ENCODE assay signal across 34 mouse cellular contexts in the genomic region with DNA sequence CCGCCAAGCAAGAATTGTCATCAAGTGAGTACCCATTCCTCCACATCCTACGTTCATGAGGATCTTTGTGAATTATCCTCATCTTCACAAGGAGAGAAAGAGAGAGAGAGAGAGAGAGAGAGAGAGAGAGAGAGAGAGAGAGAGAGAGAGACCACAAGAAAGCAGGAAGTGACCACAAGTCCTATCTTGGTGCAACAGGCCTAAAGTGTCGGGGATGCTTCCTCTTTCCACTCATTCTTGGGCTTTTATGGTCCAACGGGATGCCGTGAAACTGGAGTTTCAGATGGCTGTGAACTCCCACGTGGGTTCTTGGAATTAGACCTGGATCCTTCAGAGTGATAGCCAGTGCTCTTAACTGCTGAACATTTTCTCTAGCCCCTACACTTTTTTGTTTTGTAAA. TPM values are rescaled to one million over a fixed set of nuclear protein-coding genes. Genes with fewer than 3 reads are reported as not detected.
DNase-seq lines count a peak whose midpoint lies in the region; ATAC-seq and TF ChIP-seq lines count a peak whose summit lies in the region.
"Had no signal": no experiment of that assay in that cellular context is flagged by ENCODE, and none has a peak within 500 bp of the region (broad histone marks: within the 10 kb centered on the region; RNA-seq: fewer than 3 reads in every experiment).

No protein-coding gene starts in this region.

- 18% methylated on average over 6 of the region's 6 CpGs for WGBS in liver, embryonic 13.5 days (ENCODE audit: insufficient replicate concordance)
- WGBS in liver, postnatal 0 days (ENCODE audit: insufficient replicate concordance): 38% methylated on average over 6 of the region's 6 CpGs
- 92% methylated on average over 6 of the region's 6 CpGs for WGBS in hindbrain, embryonic 11.5 days

- no peak overlapping the region for H3K4me2 ChIP-seq in liver, embryonic 13.5 days
- no peak overlapping the region for H3K4me2 ChIP-seq in liver, postnatal 0 days (ENCODE audit: low read depth, low read length)
- H3K4me2 ChIP-seq in hindbrain, embryonic 11.5 days (replicated peaks; ENCODE audit: low read depth, low read length): no peak overlapping the region
- H3K4me2 ChIP-seq: embryonic facial prominence, embryonic 12.5 days; hindbrain, embryonic 12.5 days; intestine, embryonic 15.5 days; liver, embryonic 15.5 days; lung, embryonic 15.5 days; neural tube, embryonic 13.5 days had no signal

- ATAC-seq in liver, embryonic 13.5 days (ENCODE audit: low read depth): no peak
- no peak for ATAC-seq in liver, postnatal 0 days
- ATAC-seq in granulocyte monocyte progenitor cell, adult 5-6 weeks (replicated peaks; ENCODE audit: poor library complexity, severe bottlenecking): peak; percentile 84
- peak; percentile 87 for ATAC-seq in megakaryocyte progenitor cell, adult 5-6 weeks (replicated peaks; ENCODE audit: poor library complexity)
- no peak for ATAC-seq in hindbrain, embryonic 11.5 days (ENCODE audit: low FRiP score)
- ATAC-seq: CD4-positive, CD25-positive, alpha-beta regulatory T cell, adult 4 months; forebrain, embryonic 16.5 days; hindbrain, postnatal 0 days; intestine, embryonic 15.5 days; midbrain, embryonic 16.5 days had no signal

- no peak overlapping the region for H3K9ac ChIP-seq in liver, embryonic 13.5 days
- no peak overlapping the region for H3K9ac ChIP-seq in liver, postnatal 0 days (replicated peaks)
- H3K9ac ChIP-seq in hindbrain, embryonic 11.5 days (ENCODE audit: low read depth, low read length): no peak overlapping the region
- H3K9ac ChIP-seq: embryonic facial prominence, embryonic 12.5 days; hindbrain, embryonic 12.5 days; intestine, embryonic 15.5 days; liver, embryonic 15.5 days; lung, embryonic 15.5 days; neural tube, embryonic 13.5 days had no signal

- H3K36me3 ChIP-seq in liver, embryonic 13.5 days: no peaks in the 10 kb centered on the region
- no peaks in the 10 kb centered on the region for H3K36me3 ChIP-seq in liver, postnatal 0 days (replicated peaks; ENCODE audit: insufficient read depth, low read length)
- no peaks in the 10 kb centered on the region for H3K36me3 ChIP-seq in hindbrain, embryonic 11.5 days (ENCODE audit: control insufficient read depth, insufficient read depth, low read length)
- H3K36me3 ChIP-seq: embryonic facial prominence, embryonic 12.5 days; forebrain, embryonic 10.5 days; hindbrain, embryonic 12.5 days; intestine, embryonic 15.5 days; liver, embryonic 15.5 days; lung, embryonic 15.5 days; midbrain, embryonic 10.5 days; neural tube, embryonic 13.5 days had no signal

- TF ChIP-seq CTCF in liver, postnatal 0 days (IDR thresholded peaks at IDR 0.05; ENCODE audit: low read depth): no peak

- no peak for TF ChIP-seq EP300 in liver, postnatal 0 days (IDR thresholded peaks at IDR 0.05; ENCODE audit: low read depth)

- DNase-seq in liver, embryonic 13.5 days: peak; percentile 7
- no peak for DNase-seq in liver, postnatal 0 days
- DNase-seq in cerebellum, adult 9-10 months: no peak
- no peak for DNase-seq in neural tube, embryonic 10.5 days (ENCODE audit: extremely low spot score, low spot score)
- no peak for DNase-seq in hindbrain, embryonic 11.5 days (ENCODE audit: low spot score)
- DNase-seq: adrenal gland, postnatal 10 days; cerebellum, adult 11-12 months; cerebellum, postnatal 25 days; embryo, embryonic 11 days; gastrocnemius, adult 2 months; gastrocnemius, postnatal 36 days; heart, postnatal 14 days; kidney, adult 2 months; kidney, postnatal 4 days; left cerebral cortex, postnatal 4 days; right cerebral cortex, postnatal 4 days; thymus, adult 18-20 months; thymus, postnatal 36 days had no signal

- H3K9me3 ChIP-seq in liver, embryonic 13.5 days (replicated peaks): no peaks in the 10 kb centered on the region
- H3K9me3 ChIP-seq in liver, postnatal 0 days (ENCODE audit: low read length): no peaks in the 10 kb centered on the region
- H3K9me3 ChIP-seq in hindbrain, embryonic 11.5 days (ENCODE audit: control insufficient read depth, low read length): no peaks in the 10 kb centered on the region
- H3K9me3 ChIP-seq: embryonic facial prominence, embryonic 12.5 days; forebrain, embryonic 10.5 days; hindbrain, embryonic 12.5 days; intestine, embryonic 15.5 days; liver, embryonic 15.5 days; lung, embryonic 15.5 days; midbrain, embryonic 10.5 days; neural tube, embryonic 13.5 days had no signal

- H3K27me3 ChIP-seq in liver, embryonic 13.5 days: no peaks in the 10 kb centered on the region
- no peaks in the 10 kb centered on the region for H3K27me3 ChIP-seq in liver, postnatal 0 days (ENCODE audit: insufficient read depth, low read length)
- H3K27me3 ChIP-seq in hindbrain, embryonic 11.5 days (ENCODE audit: control insufficient read depth, insufficient read depth, low read length): no peaks in the 10 kb centered on the region
- H3K27me3 ChIP-seq: embryonic facial prominence, embryonic 12.5 days; hindbrain, embryonic 12.5 days; intestine, embryonic 15.5 days; liver, embryonic 15.5 days; lung, embryonic 15.5 days; neural tube, embryonic 13.5 days had no signal

- no peak overlapping the region for H3K27ac ChIP-seq in liver, embryonic 13.5 days
- no peak overlapping the region for H3K27ac ChIP-seq in liver, postnatal 0 days (ENCODE audit: low read depth)
- H3K27ac ChIP-seq in hindbrain, embryonic 11.5 days (ENCODE audit: low read depth, low read length): no peak overlapping the region
- H3K27ac ChIP-seq: embryonic facial prominence, embryonic 12.5 days; forebrain, embryonic 10.5 days; gastrocnemius, adult 2 months; hindbrain, embryonic 12.5 days; hindbrain, postnatal 0 days; intestine, embryonic 15.5 days; liver, embryonic 15.5 days; lung, embryonic 15.5 days; midbrain, embryonic 10.5 days; neural tube, embryonic 13.5 days; stomach, postnatal 0 days had no signal

- H3K4me3 ChIP-seq in liver, embryonic 13.5 days (replicated peaks): no peak overlapping the region
- H3K4me3 ChIP-seq in liver, postnatal 0 days (ENCODE audit: low read depth, low read length): no peak overlapping the region
- no peak overlapping the region for H3K4me3 ChIP-seq in hindbrain, embryonic 11.5 days (ENCODE audit: low read depth, low read length)
- H3K4me3 ChIP-seq: embryonic facial prominence, embryonic 12.5 days; forebrain, embryonic 10.5 days; gastrocnemius, adult 2 months; hindbrain, embryonic 12.5 days; intestine, embryonic 15.5 days; liver, embryonic 15.5 days; lung, embryonic 15.5 days; midbrain, embryonic 10.5 days; myocyte; neural tube, embryonic 13.5 days had no signal

- H3K4me1 ChIP-seq in liver, embryonic 13.5 days (replicated peaks): no peaks in the 10 kb centered on the region
- no peaks in the 10 kb centered on the region for H3K4me1 ChIP-seq in liver, postnatal 0 days (ENCODE audit: insufficient read depth)
- no peaks in the 10 kb centered on the region for H3K4me1 ChIP-seq in hindbrain, embryonic 11.5 days (replicated peaks; ENCODE audit: control insufficient read depth, insufficient read depth, low read length)
- H3K4me1 ChIP-seq: forebrain, embryonic 10.5 days; hindbrain, embryonic 12.5 days; intestine, embryonic 15.5 days; liver, embryonic 15.5 days; lung, embryonic 15.5 days had no signal

RNA-seq across cellular contexts. Expression of a gene that starts 53.1 kb away (rescaled TPM):
- 4.3 and 5.2 TPM in 2 replicates for polyA plus RNA-seq in liver, embryonic 13.5 days (2015; fragmentation: Nextera tagmentation; extraction: Ambion mirVana)
- polyA plus RNA-seq in liver, postnatal 0 days (2015; fragmentation: Nextera tagmentation; extraction: Ambion mirVana): 4.8 and 5.4 TPM in 2 replicates
- total RNA-seq in granulocyte monocyte progenitor cell, adult 5-6 weeks (2014; fragmentation: Nextera tagmentation): 6.1 and 6.2 TPM in 2 replicates
- 4.3 and 5.2 TPM in 2 replicates for total RNA-seq in granulocyte monocyte progenitor cell, adult 5-6 weeks (2017)
- 5.2 and 6.9 TPM in 2 replicates for total RNA-seq in megakaryocyte progenitor cell, adult 5-6 weeks (2015)
- 3.8 and 4.5 TPM in 2 replicates for total RNA-seq in megakaryocyte progenitor cell, adult 5-6 weeks (2017)
- 86.0 and 93.4 TPM in 2 replicates for polyA plus RNA-seq in hindbrain, embryonic 11.5 days (2014; fragmentation: Nextera tagmentation; extraction: Ambion mirVana)

Comparison
In these comparisons a context has a peak if more than half of its experiments do, and no peak if none do; other contexts are left out.
1. ATAC-seq: peak in granulocyte monocyte progenitor cell, adult 5-6 weeks (single experiment) and megakaryocyte progenitor cell, adult 5-6 weeks (single experiment); none in liver, embryonic 13.5 days (single experiment), liver, postnatal 0 days (single experiment) and hindbrain, embryonic 11.5 days (single experiment).
2. RNA of a gene that starts 53.1 kb away (polyA plus RNA-seq): 86.0 to 93.4 TPM in hindbrain, embryonic 11.5 days; 4.8 to 5.4 TPM in liver, postnatal 0 days and 4.3 to 5.2 TPM in liver, embryonic 13.5 days; every median in the first group is over 10 times any median in the second.